Mouse (Mus musculus) megakaryocyte, adult 5-6 weeks (primary cell): ENCODE measurements around the gene Mapk14. TPM values are rescaled to one million over a fixed set of nuclear protein-coding genes. Genes with fewer than 3 reads are reported as not detected.
A peak's percentile ranks its signal among the peaks of the same experiment; 100 is the strongest.
"Not testable (repeated sequence)": the region's sequence is repeated elsewhere in the genome, so short reads cannot be mapped to it uniquely, and the experiment has no call there.

Source experiments
- ATAC-seq: 2 replicates; pipeline ENCODE4 v1.8.0; 2016; ENCODE audit warnings: mild to moderate bottlenecking, inconsistent platforms; ENCODE audit not compliant: poor library complexity, severe bottlenecking
- total RNA-seq, 2 experiments: library from RNA; stranded (forward) in 1 of 2; stranded (reverse) in 1 of 2; fragments of 153-499, 151-499 nt in 1 of 2; fragments of 221-1000, 200-1000 nt in 1 of 2; gene quantifications; 2 replicates each; pipeline versions ENCODE4 v1.2.3 to v1.2.4; 2015 to 2017

The Mapk14 gene
- total RNA-seq, 2 experiments from 2014 or later, result 143 to 163 TPM

DNA sequence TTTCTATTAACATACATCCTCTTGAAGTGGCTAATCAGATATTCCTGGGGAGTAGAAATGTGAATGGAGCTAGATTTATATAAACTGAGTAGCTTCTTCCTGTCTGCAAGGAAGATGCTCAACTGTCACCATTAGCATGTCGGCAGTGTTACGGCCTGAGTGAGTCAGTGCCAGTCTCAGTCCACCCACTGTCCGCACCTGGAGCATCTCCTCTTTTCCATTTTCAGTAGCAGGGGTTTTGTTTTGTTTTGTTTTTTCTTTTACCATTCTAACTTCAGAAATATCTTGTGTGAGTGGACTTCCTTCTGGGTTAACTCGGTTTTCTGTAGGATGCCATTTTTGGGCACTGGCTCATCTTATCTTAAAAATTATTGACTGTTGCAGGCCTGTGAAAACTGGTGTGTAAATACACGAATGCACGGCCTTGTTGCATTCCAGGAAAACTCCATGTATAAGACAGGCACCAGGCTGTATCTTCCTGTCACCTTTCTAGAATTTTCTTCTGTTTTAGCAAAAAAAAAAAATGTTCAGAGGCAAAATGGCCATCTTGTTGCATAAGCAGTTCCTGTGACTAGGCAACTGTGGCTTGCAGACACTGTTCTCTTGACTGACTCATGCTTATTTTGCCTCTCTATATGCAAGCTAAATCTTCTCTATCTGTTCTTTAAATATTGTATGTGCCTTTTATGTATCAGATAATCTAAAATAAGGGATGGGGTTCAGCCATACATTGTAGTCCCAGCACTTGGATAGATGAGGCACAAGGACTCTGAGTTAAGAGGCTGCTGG is 44.4 kb downstream of the Mapk14 start:
- ATAC-seq, result peak; percentile 60

DNA sequence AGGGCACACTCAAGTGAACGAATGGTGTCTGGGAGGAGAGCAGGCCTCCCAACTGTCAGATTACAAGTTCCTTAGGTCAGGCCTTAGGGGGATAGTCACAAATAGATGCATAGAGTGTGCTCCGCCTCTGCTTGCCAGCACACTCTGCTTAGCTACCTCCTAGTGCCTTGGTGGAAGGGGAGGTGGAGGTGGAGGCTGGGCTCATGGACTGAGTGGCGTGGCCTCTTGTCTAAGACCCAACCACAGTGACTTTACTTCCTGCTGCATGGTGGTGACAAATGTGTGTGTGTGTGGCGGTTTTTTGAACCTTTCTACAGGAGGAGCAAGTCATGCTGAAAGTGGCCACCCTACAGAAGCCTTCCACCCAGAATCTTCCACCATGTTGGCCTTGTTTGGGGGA is 45.4 kb downstream of the Mapk14 start:
- ATAC-seq, result peak; percentile 95

DNA sequence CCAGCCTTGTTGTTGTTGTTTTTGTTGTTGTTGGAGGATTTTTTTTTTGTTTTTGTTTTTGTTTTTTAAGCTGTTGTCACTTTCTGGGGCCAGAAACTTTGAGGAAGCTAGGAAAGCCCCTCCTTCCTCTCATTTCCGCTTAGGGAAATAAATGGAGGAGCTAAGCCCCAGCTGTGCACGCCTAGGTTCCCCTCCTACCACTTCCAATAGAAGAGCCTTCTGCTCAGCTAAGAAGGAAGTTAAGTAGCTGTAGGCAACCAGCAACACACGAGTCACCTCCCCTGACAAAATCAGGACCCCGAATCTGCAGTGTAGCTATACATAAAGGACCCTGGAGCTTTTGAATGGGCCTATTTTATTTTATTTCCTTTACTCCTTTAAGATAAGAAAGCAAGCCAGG is 46.8 kb downstream of the Mapk14 start:
- ATAC-seq, result peak; percentile 49

DNA sequence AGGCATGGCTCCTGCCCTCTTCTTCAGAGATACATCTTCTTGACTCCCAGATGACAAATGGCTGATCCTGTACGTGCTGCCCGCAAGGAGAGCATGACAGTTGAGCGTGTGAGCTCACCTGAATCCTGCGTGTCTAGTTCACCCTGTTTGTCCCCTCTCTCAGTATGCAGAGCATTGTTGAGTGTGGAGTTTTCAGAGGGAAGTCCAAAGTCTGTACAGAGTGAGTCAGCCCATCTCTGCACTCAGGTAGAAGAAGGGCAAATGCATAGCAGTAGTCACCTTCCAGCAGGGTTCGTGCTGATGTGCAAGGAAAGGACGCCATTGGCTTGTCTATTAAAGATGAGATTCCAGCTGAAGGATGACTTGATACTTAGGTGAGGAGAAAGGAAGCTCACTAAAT is 48.1 kb downstream of the Mapk14 start:
- no peak for ATAC-seq

DNA sequence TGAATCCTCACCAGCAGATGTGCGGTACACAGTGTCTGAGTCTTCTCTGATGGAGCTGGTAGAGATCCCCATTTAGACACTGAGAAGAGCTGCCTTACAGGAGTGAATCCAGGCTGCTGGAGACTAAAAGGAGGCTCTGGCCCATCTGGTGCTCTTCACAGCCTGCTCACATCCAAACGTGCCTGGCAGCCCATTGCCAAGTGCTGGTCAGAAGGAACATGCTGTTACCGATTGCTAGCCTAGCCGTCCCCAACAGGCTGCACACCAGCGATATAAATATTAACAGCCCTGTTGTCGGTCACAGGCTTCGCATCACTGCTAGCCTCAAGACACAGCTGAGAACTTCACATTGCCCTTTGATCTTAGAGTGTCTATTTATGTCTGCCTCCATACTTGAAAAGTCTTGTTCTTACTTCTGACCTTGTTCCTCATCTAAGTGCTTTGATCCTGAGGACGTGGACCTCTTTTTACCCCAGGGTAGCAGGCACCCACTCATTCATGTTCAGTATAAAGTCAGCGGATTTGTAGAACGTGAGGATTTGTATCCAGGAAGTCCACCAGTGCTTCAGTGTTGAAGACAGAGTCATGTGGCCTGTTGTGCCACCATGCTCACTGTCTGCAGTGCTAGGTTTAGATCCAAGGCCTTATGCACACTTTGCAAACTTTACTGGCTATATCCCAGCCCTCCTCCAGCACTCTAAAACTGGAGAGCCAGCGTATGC is 52.2 kb downstream of the Mapk14 start:
- ATAC-seq, result no peak

DNA sequence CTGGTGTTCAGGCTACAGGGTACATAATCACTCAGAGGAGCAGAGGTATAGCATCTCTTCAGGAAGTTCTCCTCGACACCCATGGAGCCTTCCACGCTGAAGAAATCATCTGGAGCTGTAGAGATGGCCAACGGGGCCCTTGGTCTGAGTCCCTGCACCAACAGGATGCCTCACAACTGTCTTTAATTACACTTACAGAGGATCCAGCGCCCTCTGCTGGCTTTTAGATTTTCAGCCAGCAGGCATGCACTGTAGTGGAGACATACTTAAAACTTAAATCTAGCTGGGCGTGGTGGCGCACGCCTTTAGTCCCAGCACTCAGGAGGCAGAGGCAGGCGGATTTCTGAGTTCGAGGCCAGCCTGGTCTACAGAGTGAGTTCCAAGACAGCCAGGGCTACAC is 52.8 kb downstream of the Mapk14 start:
- no peak for ATAC-seq

DNA sequence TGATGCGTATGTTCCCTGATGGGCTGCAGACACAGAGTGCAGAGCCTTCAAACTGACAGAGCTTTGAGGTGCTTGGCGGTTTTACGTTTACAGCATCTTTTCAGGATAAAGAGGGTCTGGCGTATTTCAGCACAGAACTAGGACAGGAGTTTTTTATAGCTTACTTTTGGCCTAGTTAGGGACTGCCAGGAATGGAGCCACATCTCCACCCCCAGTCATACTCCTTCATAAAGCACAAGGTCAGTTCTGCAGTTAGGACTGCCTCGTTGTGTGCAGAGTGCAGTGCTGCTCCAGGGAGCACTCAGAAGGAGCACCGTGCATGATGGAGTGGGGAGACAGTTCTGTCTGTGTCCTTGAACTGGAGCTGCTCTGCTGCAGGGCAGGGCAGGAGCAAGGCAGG is 54.6 kb downstream of the Mapk14 start:
- no peak for ATAC-seq

DNA sequence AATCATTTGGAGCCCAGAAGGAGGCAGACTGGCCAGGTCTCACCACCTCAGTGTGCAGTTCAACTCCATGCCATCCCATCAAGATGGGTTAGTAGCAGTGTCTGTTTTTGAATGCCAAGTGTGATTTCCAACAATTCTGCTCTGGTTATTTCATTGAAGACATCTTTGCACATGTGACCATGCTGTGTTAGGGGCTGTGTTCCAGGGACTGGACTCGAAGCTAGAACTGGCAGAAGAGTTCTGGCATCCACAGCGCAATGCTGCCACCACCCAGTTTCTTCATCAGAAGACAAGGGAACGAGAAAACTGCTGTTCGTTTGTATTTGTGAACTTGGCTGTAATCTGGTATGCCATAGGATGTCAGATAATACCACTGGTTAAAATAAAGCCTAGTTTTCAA is 56.9 kb downstream of the Mapk14 start:
- no peak for ATAC-seq

DNA sequence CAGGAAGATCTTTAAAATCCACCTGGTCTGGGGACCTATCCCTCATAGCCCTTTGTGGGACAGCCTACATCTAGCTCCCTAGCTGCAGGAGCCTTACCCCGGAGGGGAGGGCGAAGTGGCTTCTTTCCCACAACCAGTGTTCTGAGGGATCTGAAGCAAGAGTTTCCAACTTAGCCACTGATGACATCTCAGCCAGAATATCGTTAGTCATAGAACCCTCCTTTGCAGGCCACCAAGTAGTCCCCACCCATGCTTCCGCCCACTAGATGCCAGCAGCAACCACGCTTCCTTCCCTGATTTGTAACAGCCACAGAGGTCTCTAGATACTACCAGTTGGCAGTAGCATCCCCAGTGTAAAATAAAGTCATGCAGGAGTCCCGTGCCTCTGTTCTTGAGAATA is 59.5 kb downstream of the Mapk14 start:
- peak; percentile 94 for ATAC-seq

DNA sequence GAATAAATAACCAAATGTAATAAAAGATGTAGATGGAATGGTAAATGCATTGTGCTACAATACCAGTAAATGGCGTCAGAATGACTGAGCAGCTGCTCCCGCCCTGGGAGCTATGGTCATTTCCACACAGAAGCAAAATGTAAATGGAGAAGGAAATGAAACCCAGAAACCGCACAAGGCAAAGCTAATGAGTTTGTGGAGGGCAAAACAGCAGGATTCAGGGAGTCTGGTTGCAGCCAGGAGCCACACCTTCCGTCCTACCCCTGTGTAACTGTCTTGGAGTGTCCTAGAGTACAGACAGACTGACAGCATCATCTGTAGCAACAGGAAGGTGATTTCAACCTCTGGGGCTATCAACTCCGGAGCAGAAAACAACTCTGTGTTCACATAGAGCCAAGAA is 65.3 kb downstream of the Mapk14 start:
- peak; percentile 92 for ATAC-seq

DNA sequence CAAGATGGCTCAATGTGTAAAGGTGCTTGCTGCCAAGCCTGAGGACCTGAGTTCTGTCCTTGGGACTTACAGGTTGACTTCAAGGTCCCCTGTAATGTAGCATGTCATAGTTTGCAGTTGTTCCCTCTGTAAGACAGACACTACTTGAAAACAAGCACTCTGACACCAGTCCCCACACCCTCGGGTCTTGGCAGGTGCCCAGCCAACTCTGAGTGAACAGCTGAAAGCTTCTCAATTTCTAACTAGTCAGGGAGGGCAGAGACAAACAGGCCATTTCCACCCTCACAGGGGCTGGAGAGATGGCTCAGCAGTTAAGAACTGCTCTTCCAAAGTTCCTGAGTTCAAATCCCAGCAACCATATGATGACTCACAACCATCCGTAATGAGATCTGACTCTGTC is 66.3 kb downstream of the Mapk14 start:
- ATAC-seq, result no peak

DNA sequence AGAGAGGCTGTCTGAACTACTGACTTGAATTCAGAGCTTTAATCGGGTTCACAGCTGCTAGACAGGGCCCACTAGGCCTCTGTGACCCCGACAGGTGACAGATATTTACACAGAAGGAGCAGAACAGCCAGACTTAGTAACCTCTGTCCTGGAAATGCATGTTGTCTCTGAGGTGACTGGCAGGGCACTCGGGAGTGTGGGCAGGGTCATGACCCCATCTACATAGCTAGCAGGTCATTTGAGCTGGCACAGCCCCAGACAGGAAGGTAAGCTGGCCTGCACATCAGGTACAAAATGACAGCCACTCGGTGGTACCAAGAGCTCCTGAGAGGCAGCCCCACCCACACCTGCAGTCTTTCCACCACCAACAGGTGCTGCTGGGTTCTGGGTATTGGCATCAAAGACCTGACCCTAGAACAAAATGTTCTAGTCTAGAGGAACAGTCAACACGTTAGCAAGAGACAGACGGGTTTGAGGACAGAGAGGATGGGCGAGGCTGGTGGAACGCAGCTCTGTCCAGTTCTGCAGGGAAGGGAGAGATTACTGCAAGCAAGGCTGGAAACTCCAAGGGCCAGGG is 69.7 kb downstream of the Mapk14 start:
- no peak for ATAC-seq

DNA sequence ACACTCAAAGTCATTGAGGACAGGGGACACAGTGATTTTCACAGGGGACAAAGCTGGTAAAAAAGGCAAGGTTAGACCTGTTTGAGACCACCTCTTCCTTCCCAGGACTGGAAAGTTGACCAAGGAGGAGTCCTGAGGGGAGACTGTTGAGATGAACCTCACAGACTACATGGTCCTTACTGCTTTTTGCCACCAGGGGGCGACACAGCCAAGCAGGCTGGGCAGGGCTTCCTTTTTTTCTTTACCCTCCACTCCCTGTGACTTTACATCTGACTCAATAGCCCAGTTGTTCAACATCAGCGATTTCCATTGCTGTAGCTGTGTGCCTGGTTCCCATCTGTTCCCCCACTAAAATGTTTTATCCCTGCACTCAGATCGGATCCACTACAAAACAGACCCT is 70.7 kb downstream of the Mapk14 start:
- peak; percentile 98 for ATAC-seq

DNA sequence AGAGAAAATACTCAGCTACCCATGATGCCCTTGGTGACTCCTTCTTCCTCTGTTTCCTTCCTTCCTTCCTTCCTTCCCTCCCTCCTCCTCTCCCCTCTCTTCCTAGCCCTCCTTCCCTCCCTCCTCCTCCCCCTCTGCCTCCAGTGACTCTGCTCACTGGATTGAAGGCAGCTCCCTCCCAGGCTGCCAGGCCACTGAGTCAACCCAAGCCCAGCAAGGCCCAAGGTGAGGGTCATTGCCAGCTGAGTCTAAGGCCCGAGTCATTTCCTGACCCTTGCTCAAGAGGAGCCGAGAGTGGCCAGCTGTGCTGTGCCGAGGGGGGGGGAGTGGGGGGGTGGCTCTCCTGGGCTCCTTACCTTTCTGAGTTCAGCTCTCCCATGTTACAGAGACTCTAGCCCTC is 75.1 kb downstream of the Mapk14 start:
- ATAC-seq, result no peak

DNA sequence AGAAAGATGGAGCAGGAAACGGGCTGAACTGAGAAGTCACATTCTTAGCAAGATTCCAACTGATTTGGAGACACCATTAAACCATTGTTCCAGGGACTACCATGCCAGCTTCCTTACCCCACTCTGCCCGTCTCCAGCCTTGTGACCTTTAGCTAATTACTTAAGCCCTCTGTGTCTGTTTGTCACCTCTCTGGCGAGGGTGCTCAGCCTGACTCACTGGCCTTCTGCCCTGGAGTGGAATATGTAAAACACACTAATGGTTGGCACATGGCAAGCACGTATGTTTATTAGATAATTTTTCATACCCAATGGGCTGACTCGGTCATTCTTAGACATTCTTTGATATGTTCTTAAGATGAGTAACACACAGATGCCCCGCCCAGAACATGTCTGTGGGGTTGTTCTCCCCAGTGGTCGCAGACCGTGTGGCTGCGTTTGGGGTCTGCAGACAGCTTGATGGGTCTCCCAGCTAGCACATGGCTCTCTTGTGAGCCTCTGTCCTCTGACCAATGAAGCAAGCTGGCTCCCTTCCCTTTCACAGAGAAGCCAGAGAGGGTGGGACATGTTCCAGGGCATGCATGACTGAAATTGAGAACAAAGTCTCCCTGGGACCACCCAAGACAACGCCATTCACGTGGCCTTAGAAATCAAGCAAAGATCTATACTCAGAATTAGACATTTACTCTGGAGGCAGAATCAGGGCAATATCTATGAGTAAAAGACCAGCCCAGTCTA is 75.8 kb downstream of the Mapk14 start:
- no peak for ATAC-seq

DNA sequence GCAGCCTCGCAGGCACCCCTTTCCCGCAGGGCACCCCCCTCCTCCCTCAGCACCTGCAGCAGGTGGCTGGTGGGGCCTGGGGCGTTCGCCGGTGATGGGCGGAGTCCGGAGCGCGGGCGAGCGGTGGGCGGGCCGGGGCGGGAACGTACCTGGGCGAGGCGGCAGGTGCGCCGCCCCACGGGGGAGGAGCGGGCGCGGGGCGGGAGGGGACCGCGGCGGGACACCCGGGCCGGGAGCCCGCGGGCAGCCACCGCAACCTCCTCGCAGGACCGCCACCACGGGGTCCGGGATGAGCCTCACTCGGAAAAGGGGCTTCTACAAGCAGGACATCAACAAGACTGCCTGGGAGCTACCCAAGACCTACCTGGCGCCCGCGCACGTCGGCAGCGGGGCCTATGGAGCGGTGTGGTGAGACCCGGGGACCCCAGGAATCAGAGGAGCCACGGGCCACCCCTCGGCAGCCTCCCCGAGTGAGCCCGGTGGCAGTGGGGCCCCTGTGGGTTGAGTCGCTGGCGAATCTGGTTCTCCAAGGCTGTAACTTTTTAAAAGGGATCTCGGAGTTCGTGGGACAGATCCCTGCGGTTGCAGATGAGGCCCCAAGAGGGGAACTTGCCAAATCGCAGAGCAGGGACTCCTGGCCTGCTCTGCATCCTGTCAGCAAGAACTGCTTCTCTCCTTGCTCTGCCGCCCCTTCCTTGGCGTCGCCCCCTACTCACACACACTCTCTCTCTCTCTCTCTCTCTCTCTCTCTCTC is 78.2 kb downstream of the Mapk14 start, which contains the start of gene Mapk13:
Gene Mapk13, plus strand, starts transcription at position 177 of the 754 bp plus-strand sequence.
- ATAC-seq, result peak; percentile 75

DNA sequence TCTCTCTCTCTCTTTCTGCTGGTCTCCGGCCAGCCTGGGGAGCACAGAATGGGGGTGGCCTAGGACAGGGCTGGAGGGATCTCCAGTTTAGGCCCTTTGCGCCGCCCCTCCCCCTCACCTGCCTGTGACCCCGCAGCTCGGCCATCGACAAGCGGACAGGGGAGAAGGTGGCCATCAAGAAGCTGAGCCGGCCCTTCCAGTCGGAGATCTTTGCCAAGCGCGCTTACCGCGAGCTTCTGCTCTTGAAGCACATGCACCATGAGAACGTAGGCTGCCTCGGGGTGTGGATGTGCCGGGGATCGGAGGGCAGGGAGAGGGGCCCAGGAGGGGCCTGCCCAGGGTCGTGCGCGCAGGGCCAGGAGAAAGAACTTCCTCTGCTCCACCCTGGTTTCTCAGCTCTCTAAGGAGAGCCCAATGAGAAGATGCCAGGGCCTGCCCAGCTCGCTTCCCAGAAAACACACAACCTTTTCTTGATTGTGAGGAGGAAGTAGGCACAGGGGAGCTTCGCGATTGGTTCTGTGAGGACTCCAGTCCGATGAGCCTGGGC is 78.8 kb downstream of the Mapk14 start:
- peak; percentile 61 for ATAC-seq

DNA sequence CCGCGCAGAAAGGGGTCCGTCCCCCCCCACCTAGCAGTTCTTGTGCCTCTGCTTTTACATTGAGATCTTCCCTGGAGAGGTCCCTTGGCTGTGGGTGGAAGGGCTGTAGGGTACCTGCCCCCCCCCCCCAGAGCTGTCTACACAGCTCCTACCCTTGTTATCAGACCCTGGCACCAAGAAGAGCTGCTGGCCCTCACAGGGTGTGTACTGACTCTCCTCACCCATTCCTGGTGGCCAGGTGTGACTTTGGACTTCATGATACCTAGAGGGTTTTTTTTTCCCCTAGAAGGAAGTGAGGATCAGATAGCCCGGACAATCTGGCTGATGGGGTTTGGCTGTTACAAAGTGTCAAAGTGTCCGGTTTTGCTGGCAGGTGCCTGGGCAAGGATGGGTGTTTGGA is 80.2 kb downstream of the Mapk14 start:
- no peak for ATAC-seq

DNA sequence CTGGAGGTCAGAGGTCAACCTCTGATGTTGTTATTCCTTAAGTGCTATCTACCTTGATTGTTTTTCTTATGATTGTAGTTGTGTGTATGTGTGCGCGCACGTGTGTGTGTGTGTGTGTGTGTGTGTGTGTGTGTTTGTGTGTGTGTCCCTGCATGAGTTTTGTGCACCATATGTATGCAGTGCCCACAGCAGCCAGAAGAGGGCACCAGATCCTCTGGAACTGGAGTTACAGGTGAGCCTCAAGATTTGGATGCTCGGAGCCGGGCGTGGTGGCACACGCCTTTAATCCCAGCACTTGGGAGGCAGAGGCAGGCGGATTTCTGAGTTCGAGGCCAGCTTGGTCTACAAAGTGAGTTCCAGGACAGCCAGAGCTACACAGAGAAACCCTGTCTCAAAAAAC is 83.2 kb downstream of the Mapk14 start:
- ATAC-seq, result not testable (repeated sequence)

DNA sequence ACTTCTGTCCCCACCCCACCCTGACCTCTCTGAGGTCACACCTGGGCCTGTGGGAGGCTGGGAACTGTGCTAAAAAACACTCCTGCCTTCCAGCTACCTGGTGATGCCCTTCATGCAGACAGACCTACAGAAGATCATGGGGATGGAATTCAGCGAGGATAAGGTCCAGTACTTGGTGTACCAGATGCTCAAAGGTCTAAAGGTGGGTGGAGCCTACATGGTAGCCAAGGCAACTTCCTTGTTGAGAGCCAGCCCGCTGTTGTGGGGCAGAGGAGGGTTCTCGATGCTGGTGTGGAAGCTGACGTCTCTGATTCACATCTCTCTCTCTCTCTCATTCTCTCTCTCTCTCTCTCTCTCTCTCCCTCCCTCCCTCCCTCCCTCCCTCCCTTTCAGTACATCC is 84.0 kb downstream of the Mapk14 start:
- ATAC-seq, result no peak
